Mouse (Mus musculus) left cerebral cortex, adult 18-20 months (tissue): ENCODE measurements around the gene Ywhab. TPM values are rescaled to one million over a fixed set of nuclear protein-coding genes. Genes with fewer than 3 reads are reported as not detected.
A peak's percentile ranks its signal among the peaks of the same experiment; 100 is the strongest.

Experiments used
- DNase-seq, 2 experiments: peaks; one replicate each; pipeline ENCODE4 v3.0.0; 2021 to 2022; ENCODE audit warnings: low spot score in 2 of 2, mixed read lengths in 1 of 2
- long read RNA-seq, 2 experiments: library from polyadenylated mRNA; stranded (forward); transcript quantifications; one replicate each; pipeline ENCODE4 v2.0.0; 2021
- total RNA-seq, 2 experiments: library from RNA; stranded (reverse); gene quantifications; 2 replicates each; pipeline ENCODE4 v1.2.3; 2021

Ywhab gene
- total RNA-seq, result 100 to 1,000 TPM; 469 to 487 TPM
- long read RNA-seq, experiment 1, transcript Ywhab-201 (6 exons, 3,013 nt), result major isoform, 702 of 801 reads
- long read RNA-seq, experiment 1, partial matches to known transcripts, result 78 of 801 reads
- long read RNA-seq, experiment 1, other reads (novel, unspliced or antisense), result 21 of 801 reads
- long read RNA-seq, experiment 2, transcript Ywhab-201 (6 exons, 3,013 nt), result major isoform, 515 of 590 reads
- long read RNA-seq, experiment 2, partial matches to known transcripts, result 62 of 590 reads
- long read RNA-seq, experiment 2, other reads (novel, unspliced or antisense), result 13 of 590 reads

DNA sequence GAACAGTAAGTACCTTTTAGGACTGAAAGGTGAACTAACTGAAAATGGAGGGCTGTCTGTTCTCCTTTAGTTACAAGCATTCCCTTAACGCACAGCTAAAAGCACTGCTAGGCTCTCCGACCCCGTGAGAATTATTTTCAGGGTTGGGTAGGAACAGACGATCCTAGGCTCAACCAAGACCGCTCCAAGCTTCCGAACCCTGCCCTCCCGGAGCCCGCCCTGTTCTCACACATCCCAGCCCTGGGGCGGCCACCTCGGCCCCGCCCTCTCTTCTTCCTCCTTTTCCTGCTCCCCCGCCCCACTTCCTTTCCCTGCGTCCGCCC is at the start of gene Ywhab:
Gene Ywhab (plus strand): TSS at position 307 of the 323 bp plus-strand sequence.
- no peak for DNase-seq

DNA sequence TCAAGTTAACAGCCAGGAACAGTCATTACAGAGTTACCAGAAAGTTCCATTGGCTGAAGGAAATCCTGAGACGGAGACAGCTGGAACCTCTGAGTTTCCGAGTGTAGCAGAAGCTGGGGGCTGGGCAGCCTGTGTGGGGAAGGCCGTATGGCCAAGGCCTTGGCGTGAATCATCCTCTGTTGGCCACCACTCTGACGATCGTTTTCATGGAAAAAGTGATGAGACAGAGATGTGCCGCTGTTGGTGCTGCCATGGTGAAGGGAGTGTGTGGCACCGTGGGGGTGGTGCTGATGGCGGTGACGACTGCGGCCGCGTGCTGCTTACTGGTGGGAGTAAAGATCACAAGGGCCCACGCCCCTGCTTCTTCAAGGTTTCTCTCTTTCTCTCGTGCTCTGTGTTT is 48.5 kb upstream of the Ywhab start:
- DNase-seq, result peak; percentile 16 to 30

DNA sequence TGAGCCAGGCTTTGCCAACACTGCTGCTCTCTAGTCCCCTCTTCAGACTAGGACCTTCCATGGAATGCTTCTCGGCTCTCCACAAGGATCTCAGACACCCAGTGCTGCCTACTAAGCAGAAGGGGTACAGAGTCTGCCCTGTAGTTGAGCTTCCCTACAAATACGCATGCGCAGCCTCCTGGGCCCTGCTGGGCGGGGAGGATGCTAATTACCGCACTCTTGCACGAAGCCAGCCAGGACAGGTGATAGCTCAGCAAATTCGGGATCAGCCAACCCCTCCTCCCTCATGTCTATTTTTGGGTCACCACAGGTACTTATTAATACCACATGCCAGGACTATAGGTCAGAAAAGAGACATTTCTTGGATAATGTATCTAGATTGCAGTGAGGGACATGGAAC is 46.8 kb upstream of the Ywhab start:
- DNase-seq, result no peak

DNA sequence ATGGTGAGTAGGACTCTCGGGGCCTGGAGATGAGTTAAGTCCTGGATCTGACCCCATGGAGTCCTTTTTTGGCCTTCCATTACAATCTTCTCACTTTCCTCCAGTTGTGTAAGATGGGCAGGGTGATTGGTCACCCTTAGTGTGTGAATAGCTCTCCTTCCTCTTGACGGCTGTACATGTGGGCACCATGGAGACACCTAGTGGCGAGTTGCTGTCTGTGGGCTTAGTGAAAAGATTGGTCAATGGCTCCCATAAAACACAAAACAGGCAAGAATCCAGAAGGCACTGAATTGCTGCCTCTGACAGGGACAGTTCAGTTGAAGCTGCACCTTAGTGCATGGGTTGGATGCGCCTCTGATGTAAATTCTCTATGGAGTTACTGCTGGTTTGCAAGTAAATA is 43.0 kb upstream of the Ywhab start:
- peak; percentile 70 to 80 for DNase-seq

DNA sequence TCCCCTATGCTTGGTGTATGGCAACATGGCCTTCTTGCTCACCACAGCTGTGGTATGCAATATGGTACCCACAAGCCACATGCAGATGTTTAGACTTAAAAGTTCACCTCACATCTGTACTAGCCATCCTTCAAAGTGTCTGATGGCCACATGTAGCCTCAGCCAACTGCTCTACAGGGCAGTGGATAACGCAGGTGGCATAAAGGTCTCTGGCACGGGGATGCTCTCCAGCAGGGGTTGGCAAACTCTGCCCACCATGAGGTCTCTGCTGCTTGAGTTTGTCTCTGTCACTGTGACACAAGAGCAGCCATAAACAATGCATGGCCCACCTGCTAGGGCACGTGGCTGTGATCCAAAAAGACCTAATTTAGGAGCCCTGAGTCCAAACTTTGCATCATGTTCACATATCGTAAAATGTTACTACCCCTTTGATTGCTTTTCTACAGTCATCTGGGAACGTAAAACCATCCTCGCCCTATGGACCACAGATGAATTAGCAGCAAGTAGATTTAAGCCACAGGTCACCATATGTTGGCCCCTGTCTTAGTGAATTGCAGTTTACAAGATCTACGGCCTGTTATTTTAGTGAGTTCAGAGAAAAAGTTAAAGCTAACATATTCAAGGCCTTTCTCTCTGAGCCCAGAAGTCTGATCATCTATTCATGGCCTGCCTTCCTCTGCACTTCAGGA is 41.0 kb upstream of the Ywhab start:
- no peak for DNase-seq

DNA sequence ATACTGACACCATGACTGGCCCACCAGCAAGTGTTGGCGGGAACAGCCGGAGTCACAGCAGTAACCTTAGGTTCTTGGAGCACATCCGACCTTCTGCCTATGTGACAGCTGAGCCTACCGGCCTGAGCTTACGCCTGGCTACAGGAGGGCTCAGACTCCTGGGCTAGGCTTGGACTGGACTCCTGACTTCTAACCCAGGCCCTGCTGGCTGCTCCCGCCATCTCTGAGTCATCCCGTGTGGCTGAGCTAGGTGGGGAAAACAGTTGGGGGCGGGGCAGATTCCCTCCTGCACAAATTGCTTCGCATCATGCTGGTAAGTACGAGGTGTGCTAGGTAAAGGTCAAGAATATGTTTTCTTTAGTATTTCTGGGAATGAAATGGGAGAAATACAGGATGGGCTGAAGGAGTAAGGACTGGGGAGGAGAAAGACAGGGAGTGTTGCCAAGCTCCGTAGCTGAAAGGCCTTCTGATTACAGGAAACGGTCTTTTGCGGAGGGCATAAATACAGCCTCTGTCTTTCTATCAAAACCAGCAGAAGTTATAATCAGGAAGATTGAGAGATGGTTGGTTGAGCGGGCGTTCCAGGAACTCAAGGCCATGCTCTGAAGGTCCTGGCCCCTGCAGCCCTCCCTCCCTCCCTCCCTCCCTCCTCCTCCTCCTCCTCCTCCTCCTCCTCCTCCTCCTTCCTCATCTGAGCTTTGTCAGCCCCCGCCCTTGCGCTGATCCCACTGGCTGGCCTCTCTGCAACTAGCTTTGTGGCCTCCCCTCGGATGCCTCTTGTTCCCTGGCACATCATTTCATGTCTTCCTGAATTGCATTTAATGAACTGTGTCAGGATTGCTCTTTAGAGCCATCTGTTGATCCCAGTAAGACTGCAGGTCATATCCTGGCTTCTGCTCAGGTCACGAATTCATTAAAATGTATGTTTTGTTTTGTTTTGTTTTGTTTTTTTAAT is 29.9 kb upstream of the Ywhab start:
- DNase-seq, result no peak

DNA sequence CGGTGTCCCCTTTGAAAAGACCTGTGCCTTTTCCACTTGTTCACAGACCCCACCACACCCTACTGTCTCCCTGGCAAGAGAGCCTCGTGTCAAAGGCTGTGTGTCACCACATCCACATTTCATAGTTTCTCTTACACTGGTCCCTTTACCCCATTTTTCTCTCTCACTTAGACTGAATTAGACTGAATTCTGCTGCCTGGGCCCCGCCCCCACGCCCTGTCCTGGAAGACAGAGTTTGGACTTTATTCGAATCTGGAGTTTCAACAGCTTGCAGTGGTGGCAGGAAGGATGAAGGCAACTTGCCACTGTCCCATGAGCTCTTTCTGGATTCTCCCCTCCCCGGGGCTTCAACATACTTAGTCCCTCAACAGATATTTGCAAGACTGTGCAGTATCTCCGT is 29.1 kb upstream of the Ywhab start:
- DNase-seq, result no peak

DNA sequence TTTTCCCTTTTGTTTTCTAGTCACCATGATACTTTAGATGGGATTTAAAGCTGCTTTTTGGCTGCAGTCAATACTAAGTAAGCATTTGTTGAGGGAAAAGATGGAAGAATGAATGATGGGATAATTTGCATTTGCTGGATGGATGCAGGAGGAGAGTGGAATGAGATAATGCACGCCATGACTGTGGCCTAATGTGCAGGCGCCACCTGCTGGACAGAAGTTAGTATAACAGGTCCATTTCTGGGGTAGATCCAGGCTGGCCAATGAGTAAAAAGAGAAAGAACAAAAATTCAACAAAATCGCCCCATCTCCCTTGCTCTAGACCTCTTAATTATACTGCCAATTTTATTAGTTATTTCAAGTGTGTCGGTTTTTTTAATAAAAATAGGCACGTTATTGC is 26.2 kb upstream of the Ywhab start:
- DNase-seq, result peak; percentile 65 to 78

DNA sequence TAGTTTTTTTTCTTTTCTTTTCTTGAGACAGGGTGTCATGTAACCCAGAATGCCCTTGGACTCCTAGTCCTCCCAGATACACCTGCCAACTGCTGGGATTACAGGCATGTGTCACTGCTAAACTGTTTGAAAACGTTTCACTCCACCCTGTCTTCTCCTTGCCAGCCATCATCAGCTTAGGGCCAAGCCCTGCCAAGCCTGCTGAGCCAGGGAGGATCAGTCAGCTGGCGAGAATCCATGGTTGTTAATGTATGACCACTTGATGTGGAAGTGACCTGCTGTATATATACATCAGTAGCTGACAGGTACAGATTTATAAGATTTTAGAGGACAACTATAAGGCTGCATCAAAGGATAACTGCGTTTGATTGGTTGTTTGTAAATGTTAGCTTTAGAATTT is 24.4 kb upstream of the Ywhab start:
- no peak for DNase-seq

DNA sequence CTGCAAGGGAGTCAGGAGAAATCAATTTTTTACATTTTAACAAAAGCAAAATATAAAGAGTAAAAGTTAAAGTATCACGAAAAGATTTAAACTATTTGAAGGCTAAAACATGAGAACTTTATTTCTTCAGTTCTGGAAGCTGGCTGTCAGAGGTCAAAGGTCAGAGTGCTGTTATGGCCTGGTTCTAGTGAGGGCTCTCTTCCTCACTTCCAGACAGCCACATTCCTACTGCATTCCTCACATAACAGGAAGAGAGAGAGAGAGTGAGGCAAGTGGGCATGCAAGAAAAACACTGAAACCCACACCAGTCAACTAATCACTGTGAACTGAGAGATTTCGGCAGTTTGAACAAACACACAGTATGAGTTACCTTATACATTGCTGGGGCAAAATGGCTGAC is 20.7 kb upstream of the Ywhab start:
- no peak for DNase-seq

DNA sequence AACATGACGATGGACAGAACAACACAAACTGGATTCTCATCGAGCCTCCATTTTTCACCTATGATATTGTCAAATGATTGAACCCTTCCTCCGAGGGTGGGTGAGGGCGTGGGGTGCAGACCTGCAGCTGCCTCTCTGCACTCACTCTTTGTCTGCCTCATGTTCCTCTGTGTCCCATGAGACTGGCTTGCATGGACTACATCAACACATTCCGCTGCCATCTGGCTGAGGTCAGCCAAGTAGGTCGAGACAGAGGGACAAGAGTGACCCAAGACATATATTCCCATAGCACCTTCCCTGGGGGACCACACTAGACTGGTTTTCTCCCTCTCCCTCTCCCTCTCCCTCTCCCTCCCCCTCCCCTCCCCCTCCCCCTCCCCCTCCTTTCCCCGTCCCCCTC is 18.3 kb upstream of the Ywhab start:
- no peak for DNase-seq

DNA sequence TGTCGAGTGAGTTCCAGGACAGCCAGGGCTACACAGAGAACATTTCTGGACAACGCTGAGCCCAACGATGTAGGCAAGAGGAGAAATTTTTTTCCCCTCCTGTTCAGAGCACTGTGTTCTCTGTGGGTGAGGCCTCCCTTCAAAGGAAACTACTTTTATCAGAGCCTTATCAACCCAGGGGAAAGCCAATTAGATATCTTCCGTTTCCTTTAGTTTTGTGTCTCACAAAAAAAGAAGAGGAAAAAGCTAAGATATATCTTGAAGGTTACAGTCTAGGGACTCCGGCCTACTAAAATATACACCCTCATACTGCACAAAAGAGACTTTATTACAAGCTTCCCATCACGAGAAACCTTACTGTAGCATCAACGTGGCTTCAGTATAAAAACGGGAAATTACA is 7.5 kb upstream of the Ywhab start:
- DNase-seq, result no peak

DNA sequence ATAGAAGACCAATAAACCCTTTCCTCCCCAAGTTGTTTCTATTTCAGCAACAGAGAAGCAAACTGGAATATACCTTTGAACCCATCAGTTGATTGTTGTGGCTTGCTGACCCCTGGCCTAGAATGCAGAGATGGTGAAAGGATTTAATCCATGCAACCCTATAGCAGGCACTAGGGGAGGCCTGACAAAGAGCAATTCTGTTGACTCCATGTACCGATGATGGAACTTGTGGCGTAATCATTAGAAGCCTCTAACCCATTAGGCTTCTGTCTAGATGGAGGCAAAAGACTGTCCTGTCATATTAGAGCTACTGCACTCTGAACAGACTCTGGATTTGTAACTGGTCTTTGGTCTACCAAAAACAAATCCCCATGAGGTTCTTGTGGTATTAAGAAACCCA is 1.9 kb upstream of the Ywhab start:
- DNase-seq, result no peak

DNA sequence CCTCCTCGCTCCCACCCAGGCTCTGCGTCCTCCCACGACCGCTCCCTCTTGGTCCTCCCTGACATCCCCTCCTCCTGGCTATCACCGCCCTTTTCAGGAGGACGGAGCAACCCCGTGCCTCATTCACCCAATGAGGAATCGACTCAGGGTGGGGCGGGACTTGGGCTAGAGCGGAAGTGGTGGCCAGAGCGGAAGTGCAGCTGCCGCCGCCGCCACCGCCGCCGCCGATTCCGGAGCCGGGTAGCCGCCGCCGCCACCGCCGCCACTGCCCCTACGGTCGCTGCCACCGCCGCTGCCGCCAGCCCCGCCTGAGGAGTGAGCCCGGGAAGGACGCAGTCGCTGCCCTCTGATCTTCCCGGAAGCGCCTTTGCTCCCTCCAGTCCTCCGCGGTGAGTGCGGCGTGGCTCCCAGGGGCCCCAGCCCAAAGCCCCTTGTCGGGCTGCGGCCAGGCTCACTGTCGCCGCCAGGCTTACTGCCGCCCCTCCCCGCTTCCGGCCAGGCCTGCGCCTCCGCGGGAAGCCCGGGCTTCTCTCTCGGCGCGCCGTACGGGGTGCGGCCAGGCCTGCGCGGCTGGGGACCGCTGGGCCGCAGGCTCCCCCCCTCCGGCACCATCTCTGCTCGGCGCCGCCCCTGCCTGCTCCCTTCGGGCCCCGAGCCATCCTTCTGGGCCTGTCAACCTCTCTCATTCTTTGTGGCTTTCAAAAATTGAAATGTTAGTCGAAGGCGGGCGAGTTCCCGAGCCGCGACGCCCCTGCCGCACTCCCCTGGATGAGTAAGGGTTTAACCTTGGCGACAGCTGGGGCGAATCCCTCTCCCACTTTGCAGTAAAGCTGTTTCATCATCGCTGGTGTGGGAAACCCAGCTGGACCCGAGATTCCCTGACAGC is 460 bp downstream of the Ywhab start:
- DNase-seq, result peak; percentile 89 to 94

DNA sequence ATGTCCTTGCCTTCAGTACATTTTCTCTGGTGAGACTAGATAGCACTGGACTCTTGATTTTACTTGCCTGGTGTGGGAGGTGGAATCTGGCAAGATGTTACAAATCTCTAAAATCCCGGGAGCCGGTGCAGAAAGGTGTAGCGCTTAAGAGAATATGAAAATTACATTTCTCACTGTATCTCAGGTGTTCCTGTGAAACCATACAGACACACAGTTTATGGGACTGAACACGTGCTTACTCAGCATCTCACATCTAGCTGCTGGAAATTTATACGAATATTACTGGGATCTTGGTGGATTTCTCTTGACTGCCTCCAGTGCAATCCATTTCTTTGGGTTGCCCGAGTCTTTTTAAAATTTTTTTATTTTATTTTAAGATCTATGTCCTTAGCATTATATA is 1.5 kb downstream of the Ywhab start:
- peak in 1 of 2 experiments; percentile 19 for DNase-seq

DNA sequence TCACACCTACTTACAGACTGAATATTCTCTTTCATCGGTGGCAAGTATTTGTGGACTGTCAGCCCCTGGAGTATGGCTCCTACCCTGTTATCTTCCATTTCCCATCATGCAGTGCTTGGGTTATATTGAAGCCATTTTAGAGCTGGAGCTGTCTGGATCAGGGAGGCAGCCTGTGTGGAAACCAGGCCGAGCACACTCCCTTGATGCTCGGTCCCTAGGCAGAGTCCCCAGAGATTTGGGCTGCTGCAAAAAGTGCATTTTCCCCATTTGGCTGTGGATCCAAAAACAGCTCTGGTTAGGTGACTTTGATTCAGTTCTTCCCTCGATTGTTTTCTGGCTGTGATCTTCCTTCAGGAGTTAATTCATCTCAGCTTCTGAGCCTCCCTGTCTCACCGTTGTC is 2.1 kb downstream of the Ywhab start:
- no peak for DNase-seq

DNA sequence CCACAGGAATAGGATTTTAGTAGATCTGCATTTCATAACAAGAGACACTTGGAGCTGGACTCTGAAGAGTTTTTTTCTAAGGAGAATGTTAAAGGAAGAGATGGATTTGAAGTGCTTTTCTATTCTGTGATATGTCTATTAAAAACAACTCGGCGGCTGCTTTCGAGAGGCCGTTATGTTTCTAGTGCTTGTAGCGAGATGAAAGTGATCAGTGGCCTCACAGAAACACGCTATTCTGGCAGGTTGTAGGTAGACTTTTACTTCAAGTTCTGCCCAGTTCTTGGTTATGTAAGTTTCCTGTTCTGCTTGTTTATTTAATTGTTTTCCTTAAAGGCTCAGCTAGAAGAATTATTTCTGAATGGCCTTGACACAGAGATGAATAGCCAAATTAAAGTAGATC is 4.2 kb downstream of the Ywhab start:
- DNase-seq, result no peak

DNA sequence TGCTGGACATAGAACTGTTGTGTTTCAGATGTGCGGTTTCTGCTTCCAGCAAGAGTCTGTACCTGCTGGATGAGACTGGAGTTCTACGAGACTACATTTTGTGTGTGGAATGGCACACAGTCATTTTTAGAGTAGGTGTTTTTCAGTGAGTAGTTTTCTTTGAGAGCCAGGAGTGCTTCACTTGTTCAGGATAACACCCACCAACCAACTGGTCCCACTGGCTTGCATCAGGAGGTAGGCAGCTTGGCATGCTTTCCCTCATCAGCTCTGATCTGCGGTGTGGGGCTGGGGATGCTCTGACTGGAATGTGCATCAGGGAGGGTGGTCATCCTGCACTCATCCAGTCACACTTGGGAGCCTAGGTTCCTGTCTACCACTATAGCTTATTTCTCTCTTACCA is 7.9 kb downstream of the Ywhab start:
- DNase-seq, result peak; percentile 59 to 64

DNA sequence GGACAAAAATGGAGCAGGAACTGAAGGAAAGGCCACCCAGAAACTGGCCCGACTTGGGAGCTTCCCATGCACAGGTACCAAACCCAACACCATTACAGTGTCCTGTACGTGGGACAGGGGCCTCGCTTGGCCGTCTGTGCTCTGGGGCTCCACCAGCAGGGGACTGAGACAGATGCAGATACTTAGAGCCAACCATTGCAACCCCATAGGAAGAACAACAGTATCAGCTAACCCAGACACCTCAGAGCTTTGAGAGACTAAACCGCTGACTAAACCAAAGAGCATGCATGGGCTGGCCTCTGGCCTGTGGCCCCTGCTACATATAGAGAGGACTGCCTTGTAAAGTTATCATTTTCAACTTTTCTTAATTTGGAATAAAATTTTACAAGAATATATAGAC is 9.7 kb downstream of the Ywhab start:
- DNase-seq, result no peak

DNA sequence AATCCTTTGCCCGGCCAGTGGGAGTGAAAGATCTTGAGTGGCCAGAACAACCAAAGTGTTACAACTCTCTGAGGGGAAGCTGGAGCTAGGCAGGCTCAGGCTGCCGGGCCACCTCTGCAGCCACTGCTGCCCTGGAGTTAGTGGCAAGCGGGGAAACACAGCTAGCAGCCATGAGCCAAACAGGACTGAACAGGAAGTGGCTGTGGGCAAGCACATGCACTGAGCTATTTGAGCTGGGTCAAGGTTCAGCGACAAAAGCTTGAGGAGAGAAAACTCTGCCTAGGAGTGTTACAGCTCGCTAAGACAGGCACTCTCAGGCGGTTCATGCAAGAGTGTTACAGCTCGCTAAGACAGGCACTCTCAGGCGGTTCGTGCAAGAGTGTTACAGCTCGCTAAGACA is 12.2 kb downstream of the Ywhab start:
- DNase-seq, result no peak

DNA sequence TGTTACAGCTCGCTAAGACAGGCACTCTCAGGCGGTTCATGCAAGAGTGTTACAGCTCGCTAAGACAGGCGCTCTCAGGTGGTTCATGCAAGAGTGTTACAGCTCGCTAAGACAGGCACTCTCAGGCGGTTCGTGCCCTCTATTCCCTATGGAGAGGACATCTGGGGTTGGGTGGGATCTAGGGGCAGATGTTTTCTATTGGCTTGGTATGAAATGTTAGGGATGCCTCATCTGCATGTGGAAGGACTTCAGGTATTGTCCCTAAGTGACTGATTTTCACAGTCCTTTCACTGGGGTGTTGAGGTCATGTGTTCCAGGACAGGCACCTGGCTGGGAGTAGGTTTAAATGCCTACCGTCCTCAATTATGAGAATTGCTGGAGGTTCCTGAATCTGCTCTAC is 12.8 kb downstream of the Ywhab start:
- DNase-seq, result no peak
